Mouse (Mus musculus) kidney, postnatal 25 days (tissue): ENCODE data around the gene Ssxb6.
"Not testable (repeated sequence)": the region's sequence is repeated elsewhere in the genome, so short reads cannot be mapped to it uniquely, and the experiment has no call there.

Source experiments
- DNase-seq, 2 experiments: peaks; one replicate each; pipeline ENCODE4 v3.0.0; 2021; ENCODE audit warnings: mixed read lengths in 2 of 2

Gene Ssxb6

GRCm38 (mm10) chrX:8548155-8548554 lies at the start of gene Ssxb6:
Ssxb6 (minus strand) TSS chrX:8548255.
- not testable (repeated sequence) for DNase-seq

- not testable (repeated sequence) for DNase-seq
Observed at GRCm38 (mm10) chrX:8591716-8592115, 43.7 kb upstream of the Ssxb6 start, which contains the start of gene Ssxb3. Ssxb3 (minus strand) TSS chrX:8591816.

- DNase-seq, result no peak
Observed at GRCm38 (mm10) chrX:8524854-8525253, 23.2 kb downstream of the Ssxb6 start, which contains the start of gene Gm14459. Gm14459 (minus strand) TSS chrX:8524954.
